Mouse (Mus musculus) embryonic facial prominence, embryonic 10.5 days (tissue): ENCODE measurements at regions not wholly inside any gene's neighbourhood (a gene's known extent, or its start where the extent isn't known, plus 50 kb on each side); places are given as distances from the start of the nearest gene placed in this dataset.

ENCODE experiments used
- DNase-seq: peaks from one replicate; pipeline ENCODE4 v3.0.0-alpha.2; 2017; ENCODE audit warnings: low spot score
- H3K27ac ChIP-seq: fragments of 300-500 bp; sonication (generic); replicated peaks from 2 replicates; pipeline ENCODE4 v1.5.1; 2016; ENCODE audit warnings: mild to moderate bottlenecking
- H3K27me3 ChIP-seq: fragments of 300-500 bp; sonication (generic); replicated peaks from 2 replicates; pipeline ENCODE4 v1.6.1; 2016; ENCODE audit warnings: low read depth, mild to moderate bottlenecking; ENCODE audit not compliant: poor library complexity, severe bottlenecking
- H3K36me3 ChIP-seq: fragments of 300-500 bp; sonication (generic); replicated peaks from 2 replicates; pipeline ENCODE4 v1.6.1; 2016; ENCODE audit warnings: mild to moderate bottlenecking, moderate library complexity
- H3K4me1 ChIP-seq: fragments of 300-500 bp; sonication (generic); 2 replicates; pipeline ENCODE4 v1.6.1; 2016
- H3K4me3 ChIP-seq: fragments of 300-500 bp; sonication (generic); 2 replicates; pipeline ENCODE4 v1.5.1; 2016; ENCODE audit warnings: mild to moderate bottlenecking, moderate library complexity
- H3K9me3 ChIP-seq: fragments of 300-500 bp; sonication (generic); 2 replicates; pipeline ENCODE4 v1.6.1; 2016; ENCODE audit warnings: mild to moderate bottlenecking
- WGBS: fragments of 180-500 bp; shearing (Covaris S2); methylation state at CpG from one replicate; pipeline ENCODE4 v1.1.7; 2016; 5-methylcytosine and 5-hydroxymethylcytosine counted together

DNA sequence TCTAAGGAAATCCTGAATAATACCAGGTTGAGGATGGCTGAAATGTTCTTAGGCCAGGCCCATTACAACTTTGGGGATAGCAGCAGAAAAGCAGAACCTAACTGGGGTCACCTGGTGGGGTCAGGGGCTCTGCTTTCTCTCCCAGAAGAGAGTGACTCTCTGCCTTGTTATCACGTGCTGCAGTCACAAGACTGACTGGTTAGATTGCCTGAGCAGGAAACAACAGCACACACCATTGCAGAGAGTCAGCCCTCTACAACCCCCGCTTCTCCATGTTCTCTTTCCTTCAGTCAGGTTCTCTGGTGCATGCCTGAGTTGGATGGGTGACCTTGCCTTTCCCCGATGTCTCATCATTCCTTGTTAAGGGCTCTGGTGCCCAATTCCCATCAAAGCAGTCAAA is 91.2 kb upstream of the Hsd17b12 start:
- WGBS = 63% methylated on average over 3 of the region's 3 CpGs
- no peak overlapping the region for H3K4me3 ChIP-seq
- no peaks in the 10 kb centered on the region for H3K9me3 ChIP-seq
- peaks cover 58% of the 10 kb centered on the region for H3K27me3 ChIP-seq
- no peak for DNase-seq
- H3K4me1 ChIP-seq = peaks cover 14% of the 10 kb centered on the region
- H3K36me3 ChIP-seq = no peaks in the 10 kb centered on the region
- H3K27ac ChIP-seq = no peak overlapping the region

GRCm38 (mm10) chr2:94246851-94247471 is 89.2 kb upstream of the Hsd17b12 start:
- no peak overlapping the region for H3K27ac ChIP-seq
- H3K4me1 ChIP-seq = peaks cover 23% of the 10 kb centered on the region
- 1% methylated on average over 30 of the region's 30 CpGs for WGBS
- H3K36me3 ChIP-seq = no peaks in the 10 kb centered on the region
- peak; percentile 38 for DNase-seq
- H3K9me3 ChIP-seq = no peaks in the 10 kb centered on the region
- H3K27me3 ChIP-seq = peaks cover 77% of the 10 kb centered on the region
- peak overlapping the region; percentile 48 for H3K4me3 ChIP-seq

DNA sequence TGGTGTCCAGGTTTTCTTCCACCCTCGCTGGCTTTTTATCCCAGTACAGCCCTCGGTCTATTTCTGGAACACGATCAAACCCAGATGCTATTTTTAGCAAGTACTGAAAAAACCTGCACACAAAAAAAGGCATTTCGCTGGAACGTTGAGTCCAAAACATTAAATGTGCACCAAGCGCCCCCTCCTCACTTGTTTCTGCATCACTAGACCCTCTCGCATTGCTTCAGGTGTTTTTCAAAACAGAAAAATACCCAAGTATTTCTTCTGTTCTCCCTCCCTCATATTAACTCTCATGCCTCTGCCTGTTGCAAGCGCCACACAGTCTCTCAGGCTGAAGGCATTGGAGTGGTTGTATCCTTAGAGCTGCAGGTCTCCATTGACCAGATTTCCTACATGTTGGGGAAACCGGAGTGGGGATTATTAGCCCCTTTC is 88.4 kb upstream of the Hsd17b12 start:
- peaks cover 82% of the 10 kb centered on the region for H3K27me3 ChIP-seq
- H3K9me3 ChIP-seq = no peaks in the 10 kb centered on the region
- DNase-seq = no peak
- 40% methylated on average over 9 of the region's 9 CpGs for whole genome bisulfite sequencing
- H3K4me3 ChIP-seq = no peak overlapping the region
- H3K27ac ChIP-seq = no peak overlapping the region
- no peaks in the 10 kb centered on the region for H3K36me3 ChIP-seq
- peaks cover 29% of the 10 kb centered on the region for H3K4me1 ChIP-seq

DNA sequence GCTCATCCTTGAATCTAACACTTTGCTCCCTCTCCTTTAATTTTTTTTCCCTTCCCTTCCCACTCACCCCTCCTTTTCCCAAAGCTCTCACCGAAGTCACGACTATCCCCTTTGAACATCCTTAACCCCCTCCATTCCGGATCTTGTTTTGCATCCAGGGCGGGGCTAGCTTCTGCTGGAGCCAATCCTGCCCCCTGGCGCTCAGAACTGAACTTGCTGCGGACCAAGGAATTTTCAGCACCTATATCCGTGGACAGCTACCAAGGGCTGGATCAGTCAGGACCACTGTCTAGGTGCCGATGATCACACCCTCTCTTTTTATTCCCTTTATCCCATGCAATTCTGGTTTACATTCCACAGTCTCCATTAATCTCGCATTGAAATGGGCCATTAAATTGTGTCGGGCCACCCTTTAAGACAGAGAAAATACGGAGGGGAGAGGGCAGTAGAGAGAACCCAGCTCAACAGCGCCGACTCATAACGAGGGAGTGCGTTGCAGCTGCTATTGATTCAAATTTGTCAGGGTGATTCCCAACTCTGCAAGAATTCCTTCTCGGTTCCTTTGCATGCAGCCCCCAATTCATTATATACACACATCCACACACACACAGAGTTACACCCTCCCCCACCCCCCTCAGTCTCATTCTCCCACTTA is 87.7 kb upstream of the Hsd17b12 start:
- peak; percentile 88 for DNase-seq
- H3K9me3 ChIP-seq = no peaks in the 10 kb centered on the region
- no peaks in the 10 kb centered on the region for H3K36me3 ChIP-seq
- no peak overlapping the region; the same call in 1 of the 2 replicates for H3K4me3 ChIP-seq
- H3K27me3 ChIP-seq = peaks cover 90% of the 10 kb centered on the region
- 2% methylated on average over 16 of the region's 16 CpGs for WGBS
- H3K27ac ChIP-seq = no peak overlapping the region
- peaks cover 37% of the 10 kb centered on the region for H3K4me1 ChIP-seq

GRCm38 (mm10) chr2:94244140-94244539 is 86.4 kb upstream of the Hsd17b12 start:
- no peak overlapping the region for H3K4me3 ChIP-seq
- H3K4me1 ChIP-seq = peaks cover 41% of the 10 kb centered on the region
- no peak overlapping the region for H3K27ac ChIP-seq

GRCm38 (mm10) chr2:94243053-94243916 is 85.5 kb upstream of the Hsd17b12 start:
- Histone ChIP-seq H3K9me3 (no peaks in the 10 kb centered on the region), H3K36me3 (no peaks in the 10 kb centered on the region), H3K4me3 (peak overlapping the region; percentile 42), H3K27ac (no peak overlapping the region), H3K4me1 (peaks cover 41% of the 10 kb centered on the region), H3K27me3 (peaks cover 100% of the 10 kb centered on the region)
- under 1% methylated on average over 50 of the region's 50 CpGs for WGBS
- DNase-seq = peak; percentile 59

More at GRCm38 (mm10) chr2:94244140-94244539, 86.4 kb upstream of the Hsd17b12 start:
- WGBS = 1% methylated on average over 9 of the region's 9 CpGs
- no peaks in the 10 kb centered on the region for H3K9me3 ChIP-seq
- peaks cover 100% of the 10 kb centered on the region for H3K27me3 ChIP-seq
- no peaks in the 10 kb centered on the region for H3K36me3 ChIP-seq
- DNase-seq = no peak

DNA sequence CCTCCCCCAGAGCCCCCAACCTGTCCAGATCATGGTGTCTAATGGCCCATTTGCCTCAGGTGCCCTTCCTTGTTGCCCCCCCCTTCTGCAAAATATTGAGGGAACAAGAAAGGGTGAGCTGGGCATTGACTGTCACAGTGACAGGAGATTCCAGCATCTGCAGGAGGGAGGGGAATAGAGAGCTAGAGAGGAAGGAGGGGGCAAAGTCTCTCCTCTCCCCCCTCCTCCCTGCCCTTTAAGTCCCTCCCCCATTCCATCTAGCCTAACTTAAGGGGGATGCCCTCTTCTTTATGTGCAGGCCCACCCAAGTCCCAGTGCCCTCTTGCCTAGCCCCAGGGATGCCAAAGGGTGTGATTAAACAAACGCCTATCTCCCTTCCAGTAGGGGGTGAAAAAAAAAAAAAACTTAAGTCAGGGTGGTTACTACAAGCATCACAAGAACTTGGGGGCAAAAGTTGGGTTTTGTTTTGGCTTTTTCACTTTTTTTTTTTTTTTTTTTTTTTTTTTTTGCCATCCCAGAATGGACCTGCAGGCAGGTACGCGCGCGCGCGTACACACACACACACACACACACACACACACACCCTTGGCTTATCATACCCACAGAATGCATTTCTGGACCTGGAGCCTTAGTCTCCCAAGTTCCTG is 84.8 kb upstream of the Hsd17b12 start:
- DNase-seq = no peak
- Histone ChIP-seq H3K4me1 (peaks cover 41% of the 10 kb centered on the region), H3K9me3 (no peaks in the 10 kb centered on the region), H3K27ac (no peak overlapping the region), H3K36me3 (no peaks in the 10 kb centered on the region), H3K4me3 (peak overlapping the region; percentile 42), H3K27me3 (peaks cover 100% of the 10 kb centered on the region)
- 0% methylated on average over 7 of the region's 7 CpGs for WGBS

GRCm38 (mm10) chr2:94242051-94242397 is 84.3 kb upstream of the Hsd17b12 start:
- Histone ChIP-seq H3K4me1 (peaks cover 36% of the 10 kb centered on the region), H3K27ac (no peak overlapping the region), H3K9me3 (no peaks in the 10 kb centered on the region), H3K27me3 (peaks cover 98% of the 10 kb centered on the region), H3K36me3 (no peaks in the 10 kb centered on the region), H3K4me3 (peak overlapping the region; percentile 56; the same call in 1 of the 2 replicates)
- DNase-seq = no peak
- WGBS = 2% methylated on average over 4 of the region's 4 CpGs

GRCm38 (mm10) chr2:94241301-94242050 is 83.7 kb upstream of the Hsd17b12 start:
- H3K4me3 ChIP-seq = peak overlapping the region; percentile 56
- H3K27me3 ChIP-seq = peaks cover 98% of the 10 kb centered on the region
- H3K27ac ChIP-seq = no peak overlapping the region
- H3K36me3 ChIP-seq = no peaks in the 10 kb centered on the region
- peak; percentile 52 for DNase-seq
- no peaks in the 10 kb centered on the region for H3K9me3 ChIP-seq
- under 1% methylated on average over 55 of the region's 55 CpGs for WGBS
- H3K4me1 ChIP-seq = peaks cover 31% of the 10 kb centered on the region

DNA sequence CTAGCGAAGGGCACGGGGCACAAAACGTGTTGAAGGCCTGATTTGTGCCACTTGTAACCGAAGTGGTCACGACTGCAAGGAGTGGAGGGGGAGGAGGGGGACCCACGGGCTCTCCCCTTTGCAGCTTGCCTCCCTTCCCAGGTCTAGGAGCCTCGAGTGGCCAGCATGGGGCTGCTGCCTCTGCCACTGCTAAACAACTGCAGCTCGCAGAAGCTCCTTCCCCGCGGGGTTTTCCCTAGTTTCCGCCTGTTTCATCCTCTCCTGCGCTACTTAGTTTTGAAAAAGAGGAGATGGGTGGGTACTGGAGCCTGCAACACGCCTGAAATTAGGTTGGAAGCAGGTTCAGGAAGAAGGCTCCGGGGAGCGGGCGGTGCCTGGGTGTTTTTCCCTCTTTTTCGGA is 82.6 kb upstream of the Hsd17b12 start:
- Histone ChIP-seq H3K9me3 (no peaks in the 10 kb centered on the region), H3K27me3 (peaks cover 98% of the 10 kb centered on the region), H3K27ac (no peak overlapping the region), H3K36me3 (no peaks in the 10 kb centered on the region), H3K4me3 (peak overlapping the region; percentile 56), H3K4me1 (peaks cover 27% of the 10 kb centered on the region)
- peak; percentile 19 for DNase-seq
- WGBS = under 1% methylated on average over 17 of the region's 17 CpGs

DNA sequence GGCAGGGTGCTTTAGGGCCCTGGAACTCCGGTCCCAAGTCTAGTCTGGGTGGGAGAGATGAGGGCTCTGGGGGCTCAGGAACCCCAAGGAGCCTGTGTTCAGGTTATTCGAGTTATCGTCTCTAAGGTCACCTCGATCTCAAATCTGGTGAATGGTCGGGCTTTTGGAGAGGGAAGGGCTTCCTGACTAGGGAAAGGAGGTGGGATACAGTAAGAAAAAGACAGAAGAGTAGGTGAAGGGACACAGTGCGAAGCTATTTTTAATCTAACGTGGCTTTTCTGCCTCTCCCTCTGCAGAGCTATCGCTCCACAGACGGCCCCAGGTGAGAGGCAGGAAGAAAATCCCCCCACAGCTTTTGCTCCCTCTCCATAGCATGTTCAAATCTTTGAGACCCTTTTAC is 81.8 kb upstream of the Hsd17b12 start:
- DNase-seq = peak; percentile 11
- H3K9me3 ChIP-seq = no peaks in the 10 kb centered on the region
- no peak overlapping the region for H3K27ac ChIP-seq
- 10% methylated on average over 9 of the region's 9 CpGs for WGBS
- peaks cover 90% of the 10 kb centered on the region for H3K27me3 ChIP-seq
- H3K4me3 ChIP-seq = no peak overlapping the region
- H3K4me1 ChIP-seq = peaks cover 27% of the 10 kb centered on the region
- no peaks in the 10 kb centered on the region for H3K36me3 ChIP-seq

GRCm38 (mm10) chr2:94236479-94236878 is 78.7 kb upstream of the Hsd17b12 start:
- Histone ChIP-seq H3K4me3 (no peak overlapping the region), H3K27ac (no peak overlapping the region), H3K36me3 (no peaks in the 10 kb centered on the region), H3K4me1 (peaks cover 14% of the 10 kb centered on the region), H3K9me3 (no peaks in the 10 kb centered on the region), H3K27me3 (peaks cover 59% of the 10 kb centered on the region)
- DNase-seq = no peak
- whole genome bisulfite sequencing = 54% methylated on average over 3 of the region's 3 CpGs
